Mouse (Mus musculus) gastrocnemius, postnatal 4 days (tissue): ENCODE measurements at regions not wholly inside any gene's neighbourhood (a gene's known extent, or its start where the extent isn't known, plus 50 kb on each side); places are given as distances from the start of the nearest gene placed in this dataset.

Source experiments
- DNase-seq, 2 experiments: peaks; one replicate each; pipeline ENCODE4 v3.0.0; 2021 to 2022; ENCODE audit warnings: low spot score in 2 of 2, mixed read lengths in 2 of 2

GRCm38 (mm10) chr10:87639339-87639738 lies 117.7 kb downstream of the Pah start:
- DNase-seq: no peak

- DNase-seq: peak in 1 of 2 experiments; percentile 32
Measured at GRCm38 (mm10) chr10:87649091-87649490, 127.5 kb downstream of the Pah start.

DNA sequence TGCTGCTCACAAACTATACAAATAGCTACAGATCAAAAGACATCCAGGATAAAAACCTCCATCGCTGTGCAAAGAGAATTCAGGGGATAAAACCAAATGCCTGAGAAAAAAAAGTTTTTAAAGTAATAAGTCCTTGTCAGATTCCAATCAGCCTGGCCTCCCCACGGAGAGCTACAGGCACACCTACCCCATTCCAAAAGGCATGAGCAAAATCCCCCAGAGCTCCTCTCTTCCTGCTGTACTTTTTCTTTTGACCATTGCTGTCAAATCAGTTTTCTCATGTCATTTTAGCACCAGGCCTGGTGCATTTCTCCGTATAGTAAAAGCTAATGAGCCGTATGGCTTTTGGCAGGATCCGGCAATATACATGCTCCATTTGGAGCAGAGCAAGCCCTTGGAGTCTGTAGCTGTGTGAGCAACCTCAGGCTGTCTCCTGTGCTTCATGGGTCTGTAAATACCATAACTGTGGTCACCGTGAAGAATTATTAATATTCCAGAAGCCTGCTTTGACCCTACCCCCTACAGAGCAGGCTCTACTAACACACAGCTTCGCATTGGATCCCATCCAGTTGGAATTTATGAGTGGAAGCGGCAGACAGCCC lies 130.6 kb downstream of the Pah start:
- DNase-seq: no peak

DNA sequence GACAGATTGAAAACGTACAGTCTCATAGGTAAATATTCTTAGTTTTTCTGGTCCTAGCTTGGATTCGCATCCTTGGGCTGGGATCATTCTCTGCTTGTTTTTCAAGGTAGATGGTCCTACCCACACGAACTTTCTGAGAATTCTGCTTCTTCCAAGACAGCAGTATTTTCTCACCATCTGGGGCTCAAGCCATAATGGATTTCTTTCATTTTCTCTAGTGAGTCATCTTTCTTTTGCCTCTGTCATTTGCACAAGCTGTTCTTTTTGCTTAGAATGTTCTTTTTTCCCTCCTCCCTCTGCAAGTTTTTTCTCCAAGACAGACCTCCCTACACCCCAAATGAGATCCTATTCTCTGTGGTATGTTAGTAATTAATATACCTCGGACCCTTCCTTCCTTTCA lies 132.5 kb downstream of the Pah start:
- no peak for DNase-seq

GRCm38 (mm10) chr10:87666020-87666718 lies 144.6 kb downstream of the Pah start:
- no peak for DNase-seq

GRCm38 (mm10) chr10:87666719-87667387 lies 145.3 kb downstream of the Pah start:
- DNase-seq: peak; percentile 17 to 59

GRCm38 (mm10) chr10:87667651-87668140 lies 146.1 kb downstream of the Pah start:
- no peak for DNase-seq

- DNase-seq: no peak
Measured at GRCm38 (mm10) chr10:87674740-87675420, 153.3 kb downstream of the Pah start.

DNA sequence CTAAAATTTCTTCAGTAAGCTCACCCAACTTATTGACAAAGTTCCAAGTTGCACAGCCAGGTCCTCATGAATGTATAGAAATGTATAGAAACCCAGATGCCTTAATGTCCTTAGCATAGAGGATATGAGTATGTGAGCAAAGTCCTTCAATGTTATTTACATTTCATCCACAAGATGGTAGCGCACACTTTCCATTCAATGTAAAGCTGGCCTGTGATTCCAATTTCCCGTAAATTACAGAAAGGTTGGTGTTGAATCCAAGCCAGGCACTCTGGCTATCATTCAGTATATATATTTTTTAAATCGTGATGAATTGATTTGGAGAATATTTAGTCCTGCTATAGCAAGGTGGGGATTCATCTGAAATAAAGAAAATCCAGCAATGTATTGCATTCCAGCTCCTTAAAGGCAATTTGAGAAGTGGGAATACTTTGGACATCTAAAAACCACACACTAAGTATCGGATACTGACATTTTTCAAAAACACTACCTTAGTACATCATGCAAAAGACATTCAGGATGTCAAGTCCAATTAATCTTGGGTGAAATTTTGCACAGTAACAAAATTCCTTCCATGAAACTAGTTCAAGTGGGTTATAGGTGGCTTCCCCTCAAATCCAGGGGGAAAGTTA lies 154.6 kb downstream of the Pah start:
- no peak for DNase-seq

DNA sequence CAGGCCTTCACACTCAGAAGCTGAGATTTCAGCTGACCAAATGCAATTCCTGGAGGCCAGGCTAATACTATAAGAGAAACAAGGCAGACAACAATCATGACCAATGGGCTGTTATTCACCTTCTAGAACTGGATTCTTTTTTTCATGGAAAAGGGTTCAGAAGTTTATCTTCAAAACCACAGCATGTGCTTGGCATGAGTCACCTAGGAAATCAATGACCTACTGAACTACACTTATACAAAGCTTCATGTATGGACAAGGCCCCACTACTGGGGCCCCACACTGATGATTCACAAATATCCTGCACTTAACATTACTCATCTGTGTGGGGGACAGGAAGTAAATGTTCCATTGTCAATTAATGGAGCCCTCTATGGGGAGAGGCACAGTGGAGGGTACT lies 157.4 kb downstream of the Pah start:
- DNase-seq: no peak

GRCm38 (mm10) chr10:87686311-87686710 lies 164.7 kb downstream of the Pah start:
- DNase-seq: no peak

DNA sequence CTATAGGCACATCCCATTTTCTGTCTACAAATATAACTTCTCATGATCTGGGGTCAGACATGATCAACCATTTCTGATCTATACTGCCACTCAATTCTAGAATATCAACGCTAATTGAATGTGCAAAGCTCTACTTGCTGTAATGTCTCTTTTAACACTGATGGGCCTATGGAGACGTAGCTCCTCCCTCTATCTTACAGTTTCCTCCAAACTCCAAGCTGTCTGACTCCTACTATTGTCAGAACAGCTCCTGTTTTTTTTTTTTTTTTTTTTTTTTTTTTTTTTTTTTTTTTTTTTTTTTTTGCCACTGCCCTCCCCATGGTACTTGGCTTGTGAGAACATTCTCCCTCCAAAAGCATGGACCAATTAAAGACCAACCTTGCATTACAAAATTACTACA lies 165.2 kb downstream of the Pah start:
- DNase-seq: no peak

DNA sequence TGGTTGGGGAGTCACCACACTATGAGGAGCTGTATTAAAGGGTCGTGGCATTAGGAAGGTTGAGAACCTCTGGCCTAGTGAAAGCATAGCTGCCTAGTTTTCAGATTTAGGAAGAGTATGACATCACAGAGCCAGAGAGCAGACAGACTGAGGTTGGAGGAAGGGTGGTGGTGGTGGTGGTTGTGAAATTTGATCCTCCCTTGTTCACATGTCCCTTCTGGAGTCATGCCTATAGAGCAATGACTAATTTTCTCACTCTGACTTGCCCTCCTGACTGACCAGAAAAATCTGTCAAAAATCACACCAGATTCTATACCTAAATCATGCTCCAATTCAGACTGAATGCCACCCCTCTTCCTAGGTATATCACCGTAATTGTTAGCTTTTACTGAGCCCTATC lies 166.2 kb downstream of the Pah start:
- no peak for DNase-seq

DNA sequence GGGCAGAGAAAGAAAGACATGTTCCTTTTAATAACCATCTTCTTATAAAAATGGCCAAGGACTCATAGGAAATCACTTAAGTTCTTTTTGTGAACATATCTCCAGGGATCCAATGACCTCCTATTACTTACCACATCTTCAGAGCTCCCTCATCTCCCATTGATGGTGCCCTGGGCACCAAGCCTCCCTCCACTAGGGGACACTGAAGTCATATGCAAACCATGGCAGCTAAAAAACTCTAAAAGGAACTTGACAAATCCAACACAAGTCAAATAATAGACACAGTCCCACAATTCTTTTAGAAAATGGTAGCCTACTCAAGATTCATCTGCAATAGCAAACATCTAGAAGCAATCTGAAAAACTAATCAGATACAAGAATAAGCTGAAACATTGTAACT lies 167.2 kb upstream of the Igf1 start:
- no peak for DNase-seq

DNA sequence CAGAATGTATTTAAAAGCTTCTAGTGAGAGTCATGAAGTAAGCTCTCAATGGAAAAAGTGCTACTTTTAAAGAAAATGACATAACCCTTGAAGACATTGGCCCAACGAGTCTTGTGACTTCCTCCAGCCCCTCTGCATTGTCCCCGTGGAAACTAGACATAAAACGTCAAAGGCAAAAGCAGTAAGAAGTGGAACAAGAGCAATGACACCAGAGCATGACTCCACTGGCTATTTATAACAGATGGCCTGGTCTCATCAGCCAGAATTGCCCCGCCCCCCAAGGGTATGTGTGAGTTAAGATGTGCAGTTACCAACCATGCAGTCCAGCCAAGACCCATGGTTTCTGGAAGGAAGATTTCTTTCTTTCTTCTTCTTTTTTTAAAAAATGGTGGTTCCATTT lies 161.6 kb upstream of the Igf1 start:
- DNase-seq: no peak

- no peak for DNase-seq
Measured at GRCm38 (mm10) chr10:87711209-87711608, 146.9 kb upstream of the Igf1 start.

GRCm38 (mm10) chr10:87711798-87712197 lies 146.3 kb upstream of the Igf1 start:
- no peak for DNase-seq

DNA sequence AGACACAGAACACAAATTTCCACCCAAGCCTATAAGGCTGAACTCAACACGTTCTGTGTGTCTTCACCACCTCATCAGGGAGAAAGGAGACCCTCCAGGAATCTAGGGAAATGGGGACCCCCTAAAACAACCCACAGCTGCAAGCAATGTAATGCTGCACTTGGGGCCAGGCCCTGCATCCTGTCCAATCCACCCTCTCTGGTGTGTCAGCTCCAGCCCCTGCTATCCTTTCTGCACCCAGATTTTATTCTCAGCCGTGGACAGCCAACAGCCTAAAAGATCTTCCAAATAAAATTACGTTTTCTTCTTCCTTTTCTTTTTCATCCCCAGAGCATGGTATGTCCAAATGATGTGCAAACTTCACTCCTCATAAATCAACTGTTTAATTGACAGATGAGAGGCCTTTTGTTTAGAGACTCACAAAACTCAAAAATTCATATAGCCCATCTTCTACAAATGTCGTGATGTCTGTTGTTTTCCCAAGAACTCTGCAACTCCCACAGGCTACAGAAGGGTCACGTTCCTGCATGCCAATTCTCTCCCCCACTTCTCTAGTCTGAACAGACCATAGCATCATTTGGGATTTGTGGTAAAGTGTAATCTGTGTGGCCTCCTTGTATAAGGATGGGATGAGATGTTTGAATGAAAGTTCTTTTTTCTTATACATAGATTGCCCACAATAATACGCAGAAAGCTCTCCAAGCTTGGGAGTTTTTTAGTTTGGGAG lies 142.0 kb upstream of the Igf1 start:
- no peak for DNase-seq

DNA sequence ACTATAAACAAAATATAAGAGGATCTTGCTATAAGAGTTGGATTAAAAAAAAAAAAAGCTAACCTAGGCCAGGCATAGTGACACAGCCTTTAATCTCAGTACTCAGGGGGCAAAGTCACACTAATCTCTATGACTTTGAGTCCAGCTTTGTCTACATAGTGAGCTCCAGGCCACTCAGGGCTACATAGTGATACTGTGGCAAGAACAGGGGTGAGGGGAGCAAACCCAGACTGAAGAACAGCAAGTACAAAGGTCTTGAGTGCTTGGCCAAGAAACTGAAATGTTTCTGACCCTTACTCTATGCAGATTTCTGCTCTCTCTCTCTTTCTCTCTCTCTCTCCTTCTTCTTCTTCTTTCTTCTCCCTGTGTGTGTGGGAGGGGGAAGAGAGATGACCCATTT lies 140.9 kb upstream of the Igf1 start:
- DNase-seq: no peak

DNA sequence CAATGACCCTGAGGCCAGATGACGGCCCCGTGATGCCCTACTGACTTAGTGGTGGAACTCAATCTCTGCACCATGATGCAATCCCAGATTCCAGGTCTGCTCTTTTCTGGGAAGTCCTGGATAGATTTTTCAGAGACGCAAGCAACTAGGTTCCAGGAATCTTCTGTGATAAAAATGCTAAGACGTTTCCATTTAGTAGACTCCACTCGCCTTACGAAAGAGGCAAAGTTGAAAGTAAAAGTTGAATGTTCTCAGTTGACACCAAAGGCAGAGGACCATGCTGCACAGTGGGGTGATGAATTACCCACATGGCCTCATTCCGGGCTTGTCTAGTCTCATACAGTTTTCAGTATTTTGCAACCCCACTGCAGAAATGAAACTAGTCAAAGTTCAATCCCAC lies 139.6 kb upstream of the Igf1 start:
- DNase-seq: no peak

DNA sequence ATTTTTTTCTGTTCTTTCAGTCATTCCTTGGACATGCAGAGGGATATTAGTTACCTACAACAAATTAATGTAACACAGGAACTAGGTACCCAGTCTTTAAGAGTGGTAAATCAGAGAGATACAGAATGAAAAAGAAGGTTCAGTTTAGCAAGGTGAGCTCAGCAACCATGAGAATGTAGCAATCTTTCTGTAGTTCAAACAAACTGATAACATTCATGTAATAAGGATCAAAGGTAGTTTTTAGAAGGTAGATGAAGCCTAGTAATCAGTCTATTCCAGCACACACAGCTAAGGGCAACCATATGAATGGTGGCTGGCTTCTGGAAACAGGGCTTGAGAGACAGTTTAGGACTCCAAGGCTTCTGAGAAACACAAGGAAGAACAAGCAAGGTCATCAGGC lies 138.1 kb upstream of the Igf1 start:
- DNase-seq: no peak
